Mouse (Mus musculus) bone marrow macrophage, adult 2 months (primary cell): Measurements from ENCODE around the gene Nkx6-2.

Source experiments
- CTCF ChIP-seq: IDR thresholded peaks from 2 replicates; pipeline ENCODE4 v1.5.1; 2012; ENCODE audit warnings: low read depth, mild to moderate bottlenecking, low read length, moderate library complexity
- POLR2A ChIP-seq: IDR thresholded peaks from 2 replicates; pipeline ENCODE4 v1.6.1; 2012; ENCODE audit warnings: mild to moderate bottlenecking, low read depth, low read length, borderline replicate concordance

GRCm38 (mm10) chr7:139565998-139566397, 16.6 kb downstream of the Nkx6-2 start:
- TF ChIP-seq CTCF (no peak), POLR2A (no peak)
